Mouse (Mus musculus) thymus, adult 2 months (tissue): Measurements from ENCODE around the gene Clmn.

Experiments used
- CTCF ChIP-seq: fragments of 200-500 bp; IDR thresholded peaks from 2 replicates; pipeline ENCODE4 v1.5.1; 2012; ENCODE audit warnings: mild to moderate bottlenecking, control low read depth, low read length, moderate library complexity, borderline replicate concordance; ENCODE audit not compliant: control insufficient read depth, poor library complexity, insufficient read depth; ENCODE audit errors: extremely low read depth
- POLR2A ChIP-seq: fragments of 200-500 bp; IDR thresholded peaks from 2 replicates; pipeline ENCODE4 v1.6.1; 2012; ENCODE audit warnings: mild to moderate bottlenecking, low read length, control low read depth, moderate library complexity; ENCODE audit not compliant: control insufficient read depth, poor library complexity, insufficient read depth; ENCODE audit errors: extremely low read depth

- TF ChIP-seq CTCF: no peak
- no peak for TF ChIP-seq POLR2A
These were observed 33.8 kb upstream of the Clmn start for GRCm38 (mm10) chr12:104898718-104899117.
